28 mouse cellular contexts compared by ENCODE assay signal in the genomic region with DNA sequence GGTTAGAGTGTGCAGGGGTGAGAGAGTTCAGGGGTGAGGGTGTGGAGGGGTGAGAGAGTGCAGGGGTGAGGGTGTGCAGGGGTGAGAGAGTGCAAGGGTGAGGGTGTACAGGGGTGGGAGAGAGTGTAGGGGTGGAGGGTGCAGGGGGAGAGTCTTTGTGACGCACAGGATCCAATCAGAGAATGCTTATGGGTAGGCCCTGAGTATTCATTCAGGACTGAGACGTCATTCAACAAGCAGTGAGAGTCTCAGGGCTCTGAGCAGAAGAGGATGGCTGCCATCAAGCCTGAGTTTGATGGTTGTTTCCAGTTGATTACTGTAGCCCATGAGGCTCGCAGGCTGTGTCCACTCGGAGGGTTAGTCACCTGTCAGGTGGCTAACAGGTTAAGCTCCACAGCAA. TPM values are rescaled to one million over a fixed set of nuclear protein-coding genes. Genes with fewer than 3 reads are reported as not detected.
DNase-seq lines count a peak whose midpoint lies in the region; ATAC-seq and TF ChIP-seq lines count a peak whose summit lies in the region.
"Had no signal": no experiment of that assay in that cellular context is flagged by ENCODE, and none has a peak within 500 bp of the region (broad histone marks: within the 10 kb centered on the region; RNA-seq: fewer than 3 reads in every experiment).

No protein-coding gene starts in this region.

- no peaks in the 10 kb centered on the region; the same call in 1 of the 2 replicates for H3K79me2 ChIP-seq in MEL (ENCODE audit: control insufficient read depth, insufficient read depth, low read length, poor library complexity)

- TF ChIP-seq CTCF in MEL (IDR thresholded peaks at IDR 0.05 in 2 of 3, conservative IDR thresholded peaks at IDR 0.05 in 1 of 3; ENCODE audit: control insufficient read depth in 1 of 3, insufficient read depth in 1 of 3, low read depth in 2 of 3, low read length in 3 of 3, poor library complexity in 1 of 3, severe bottlenecking in 1 of 3), result no peak
- TF ChIP-seq CTCF in midbrain, postnatal 0 days (IDR thresholded peaks at IDR 0.05), result no peak
- TF ChIP-seq CTCF in forebrain, postnatal 0 days (IDR thresholded peaks at IDR 0.05; ENCODE audit: low read depth), result no peak

- H3K4me2 ChIP-seq in hindbrain, embryonic 11.5 days (replicated peaks; ENCODE audit: low read depth, low read length), result no peak overlapping the region
- H3K4me2 ChIP-seq in midbrain, embryonic 11.5 days, result no peak overlapping the region
- H3K4me2 ChIP-seq in midbrain, embryonic 15.5 days, result no peak overlapping the region
- H3K4me2 ChIP-seq in midbrain, postnatal 0 days (ENCODE audit: low read depth, low read length, poor library complexity, severe bottlenecking), result no peak overlapping the region
- H3K4me2 ChIP-seq in forebrain, postnatal 0 days (ENCODE audit: low read depth), result no peak overlapping the region
- H3K4me2 ChIP-seq: embryonic facial prominence, embryonic 15.5 days; forebrain, embryonic 13.5 days; heart, embryonic 11.5 days; limb, embryonic 13.5 days; liver, embryonic 11.5 days; lung, embryonic 15.5 days had no signal

- TF ChIP-seq RAD21 in MEL (IDR thresholded peaks at IDR 0.05; ENCODE audit: low read depth, low read length), result no peak

- H3K27ac ChIP-seq in hindbrain, embryonic 10.5 days, result 0 out of 2 replicates have a peak overlapping the region, but pooled peaks have one; percentile 23
- no peak overlapping the region for H3K27ac ChIP-seq in hindbrain, embryonic 11.5 days (ENCODE audit: low read depth, low read length)
- H3K27ac ChIP-seq in midbrain, embryonic 11.5 days (ENCODE audit: low read depth, low read length), result no peak overlapping the region
- H3K27ac ChIP-seq in midbrain, embryonic 15.5 days, result no peak overlapping the region
- H3K27ac ChIP-seq in MEL (ENCODE audit: control insufficient read depth, low read depth, low read length), result no peak overlapping the region
- H3K27ac ChIP-seq in midbrain, postnatal 0 days (ENCODE audit: low read depth, low read length), result 0 out of 2 replicates have a peak overlapping the region, but pooled peaks have one; percentile 26
- H3K27ac ChIP-seq in forebrain, postnatal 0 days (ENCODE audit: low read depth, low read length), result no peak overlapping the region
- H3K27ac ChIP-seq: embryonic facial prominence, embryonic 10.5 days; embryonic facial prominence, embryonic 15.5 days; forebrain, embryonic 13.5 days; limb, embryonic 13.5 days; lung, embryonic 15.5 days had no signal

- no peak for ATAC-seq in hindbrain, embryonic 11.5 days (ENCODE audit: low FRiP score)
- no peak for ATAC-seq in midbrain, embryonic 11.5 days (ENCODE audit: low FRiP score)
- no peak for ATAC-seq in midbrain, embryonic 15.5 days (replicated peaks)
- ATAC-seq in midbrain, postnatal 0 days (ENCODE audit: low FRiP score), result no peak
- ATAC-seq in forebrain, postnatal 0 days, result no peak
- ATAC-seq: activated CD4-positive, CD25-positive, alpha-beta regulatory T cell, adult 4 months; forebrain, embryonic 13.5 days; intestine, embryonic 16.5 days had no signal

- no peak for DNase-seq in hindbrain, embryonic 10.5 days (ENCODE audit: low spot score)
- DNase-seq in hindbrain, embryonic 11.5 days (ENCODE audit: low spot score), result no peak
- peak; percentile 85 for DNase-seq in midbrain, embryonic 11.5 days (ENCODE audit: low spot score, missing footprints)
- peak; percentile 35 for DNase-seq in MEL (ENCODE audit: low read depth, low spot score)
- DNase-seq in midbrain, postnatal 0 days (ENCODE audit: low spot score), result no peak
- DNase-seq in forebrain, postnatal 0 days, result no peak
- DNase-seq: adrenal gland, adult 2 months; adrenal gland, postnatal 36 days; cerebellum, adult 18-20 months; cerebellum, postnatal 25 days; gastrocnemius, postnatal 25 days; heart, adult 18-20 months; heart, postnatal 36 days; kidney, adult 9 months; kidney, postnatal 14 days; spleen, adult 18-20 months; thymus, postnatal 14 days had no signal

- H3K9ac ChIP-seq in hindbrain, embryonic 11.5 days (ENCODE audit: low read depth, low read length), result no peak overlapping the region
- no peak overlapping the region for H3K9ac ChIP-seq in midbrain, embryonic 11.5 days (ENCODE audit: low read length)
- H3K9ac ChIP-seq in midbrain, embryonic 15.5 days, result no peak overlapping the region
- no peak overlapping the region for H3K9ac ChIP-seq in MEL (ENCODE audit: control insufficient read depth, low read depth, low read length, poor library complexity, severe bottlenecking)
- no peak overlapping the region for H3K9ac ChIP-seq in midbrain, postnatal 0 days (replicated peaks; ENCODE audit: low read length, poor library complexity, severe bottlenecking)
- H3K9ac ChIP-seq in forebrain, postnatal 0 days, result no peak overlapping the region
- H3K9ac ChIP-seq: embryonic facial prominence, embryonic 15.5 days; forebrain, embryonic 13.5 days; limb, embryonic 13.5 days; lung, embryonic 15.5 days had no signal

- no peak for TF ChIP-seq POLR2A in MEL (IDR thresholded peaks at IDR 0.05; ENCODE audit: control insufficient read depth in 1 of 2, insufficient read depth in 1 of 2, low read depth in 1 of 2, low read length in 2 of 2, poor library complexity in 1 of 2)

- 60% methylated on average over 4 of the region's 4 CpGs for WGBS in hindbrain, embryonic 10.5 days
- WGBS in hindbrain, embryonic 11.5 days, result 57% methylated on average over 4 of the region's 4 CpGs
- WGBS in midbrain, embryonic 11.5 days, result 56% methylated on average over 4 of the region's 4 CpGs
- 50% methylated on average over 4 of the region's 4 CpGs for WGBS in midbrain, embryonic 15.5 days
- 62% methylated on average over 4 of the region's 4 CpGs for WGBS in midbrain, postnatal 0 days
- WGBS in forebrain, postnatal 0 days, result 41% methylated on average over 4 of the region's 4 CpGs

- peaks cover 8% of the 10 kb centered on the region; the same call in 1 of the 2 replicates for H3K9me3 ChIP-seq in hindbrain, embryonic 10.5 days
- no peaks in the 10 kb centered on the region for H3K9me3 ChIP-seq in hindbrain, embryonic 11.5 days (ENCODE audit: control insufficient read depth, low read length)
- no peaks in the 10 kb centered on the region for H3K9me3 ChIP-seq in midbrain, embryonic 11.5 days (ENCODE audit: control insufficient read depth, low read length)
- no peaks in the 10 kb centered on the region for H3K9me3 ChIP-seq in midbrain, embryonic 15.5 days
- H3K9me3 ChIP-seq in MEL (replicated peaks; ENCODE audit: insufficient read depth, low read length), result no peaks in the 10 kb centered on the region
- H3K9me3 ChIP-seq in midbrain, postnatal 0 days (ENCODE audit: low read length), result no peaks in the 10 kb centered on the region
- H3K9me3 ChIP-seq in forebrain, postnatal 0 days (ENCODE audit: low read length), result no peaks in the 10 kb centered on the region
- H3K9me3 ChIP-seq: embryonic facial prominence, embryonic 15.5 days; forebrain, embryonic 13.5 days; limb, embryonic 13.5 days; lung, embryonic 15.5 days had no signal

- H3K27me3 ChIP-seq in hindbrain, embryonic 10.5 days (ENCODE audit: insufficient read depth, poor library complexity, severe bottlenecking), result no peaks in the 10 kb centered on the region
- H3K27me3 ChIP-seq in hindbrain, embryonic 11.5 days (ENCODE audit: control insufficient read depth, insufficient read depth, low read length), result no peaks in the 10 kb centered on the region
- H3K27me3 ChIP-seq in midbrain, embryonic 11.5 days (ENCODE audit: control insufficient read depth, insufficient read depth, low read length), result no peaks in the 10 kb centered on the region
- no peaks in the 10 kb centered on the region for H3K27me3 ChIP-seq in midbrain, embryonic 15.5 days (replicated peaks)
- no peaks in the 10 kb centered on the region for H3K27me3 ChIP-seq in MEL (ENCODE audit: control insufficient read depth in 1 of 2, insufficient read depth in 2 of 2, low read length in 2 of 2)
- H3K27me3 ChIP-seq in midbrain, postnatal 0 days (ENCODE audit: insufficient read depth, low read length), result peaks cover 3% of the 10 kb centered on the region; the same call in 1 of the 2 replicates
- H3K27me3 ChIP-seq in forebrain, postnatal 0 days (ENCODE audit: insufficient read depth, low read length), result no peaks in the 10 kb centered on the region
- H3K27me3 ChIP-seq: embryonic facial prominence, embryonic 15.5 days; forebrain, embryonic 13.5 days had no signal

- no peak overlapping the region for H3K4me3 ChIP-seq in hindbrain, embryonic 10.5 days
- H3K4me3 ChIP-seq in hindbrain, embryonic 11.5 days (ENCODE audit: low read depth, low read length), result no peak overlapping the region
- H3K4me3 ChIP-seq in midbrain, embryonic 11.5 days (ENCODE audit: low read depth, low read length), result no peak overlapping the region
- H3K4me3 ChIP-seq in midbrain, embryonic 15.5 days, result no peak overlapping the region
- no peak overlapping the region for H3K4me3 ChIP-seq in MEL (ENCODE audit: control insufficient read depth in 1 of 2, insufficient read depth in 1 of 2, low read depth in 2 of 2, low read length in 2 of 2)
- H3K4me3 ChIP-seq in midbrain, postnatal 0 days (ENCODE audit: low read depth, low read length), result no peak overlapping the region
- no peak overlapping the region for H3K4me3 ChIP-seq in forebrain, postnatal 0 days (ENCODE audit: low read depth, low read length)
- H3K4me3 ChIP-seq: embryonic facial prominence, embryonic 10.5 days; embryonic facial prominence, embryonic 15.5 days; forebrain, embryonic 13.5 days; limb, embryonic 13.5 days; lung, embryonic 15.5 days had no signal

- no peak for TF ChIP-seq EP300 in MEL (IDR thresholded peaks at IDR 0.05; ENCODE audit: low read depth in 1 of 2, low read length in 2 of 2)

- no peaks in the 10 kb centered on the region for H3K36me3 ChIP-seq in hindbrain, embryonic 10.5 days
- no peaks in the 10 kb centered on the region for H3K36me3 ChIP-seq in hindbrain, embryonic 11.5 days (ENCODE audit: control insufficient read depth, insufficient read depth, low read length)
- no peaks in the 10 kb centered on the region for H3K36me3 ChIP-seq in midbrain, embryonic 11.5 days (ENCODE audit: control insufficient read depth, insufficient read depth, low read length)
- no peaks in the 10 kb centered on the region for H3K36me3 ChIP-seq in midbrain, embryonic 15.5 days (replicated peaks)
- H3K36me3 ChIP-seq in MEL (ENCODE audit: control insufficient read depth in 1 of 2, insufficient read depth in 2 of 2, low read length in 2 of 2), result no peaks in the 10 kb centered on the region
- H3K36me3 ChIP-seq in midbrain, postnatal 0 days (ENCODE audit: insufficient read depth, low read length), result no peaks in the 10 kb centered on the region
- no peaks in the 10 kb centered on the region for H3K36me3 ChIP-seq in forebrain, postnatal 0 days (ENCODE audit: insufficient read depth)
- H3K36me3 ChIP-seq: embryonic facial prominence, embryonic 10.5 days; embryonic facial prominence, embryonic 15.5 days; limb, embryonic 13.5 days; lung, embryonic 15.5 days had no signal

- peaks cover 53% of the 10 kb centered on the region for H3K4me1 ChIP-seq in hindbrain, embryonic 10.5 days (replicated peaks)
- H3K4me1 ChIP-seq in hindbrain, embryonic 11.5 days (replicated peaks; ENCODE audit: control insufficient read depth, insufficient read depth, low read length), result no peaks in the 10 kb centered on the region
- H3K4me1 ChIP-seq in midbrain, embryonic 11.5 days (ENCODE audit: control insufficient read depth, insufficient read depth, low read length), result peaks cover 9% of the 10 kb centered on the region
- peaks cover 16% of the 10 kb centered on the region for H3K4me1 ChIP-seq in midbrain, embryonic 15.5 days
- no peaks in the 10 kb centered on the region for H3K4me1 ChIP-seq in MEL (ENCODE audit: control insufficient read depth in 1 of 2, insufficient read depth in 2 of 2, low read length in 2 of 2)
- peaks cover 3% of the 10 kb centered on the region for H3K4me1 ChIP-seq in midbrain, postnatal 0 days (ENCODE audit: insufficient read depth, low read length)
- H3K4me1 ChIP-seq in forebrain, postnatal 0 days (ENCODE audit: insufficient read depth), result peaks cover 3% of the 10 kb centered on the region; the same call in 1 of the 2 replicates

RNA-seq across cellular contexts. Expression of gene Scn8a, which starts 48.4 kb away (rescaled TPM):
- polyA plus RNA-seq in hindbrain, embryonic 10.5 days (2016; fragmentation: Nextera tagmentation; extraction: Ambion mirVana), result 15.2 and 15.7 TPM in 2 replicates
- polyA plus RNA-seq in hindbrain, embryonic 11.5 days (2014; fragmentation: Nextera tagmentation; extraction: Ambion mirVana), result 12.2 and 16.4 TPM in 2 replicates
- polyA plus RNA-seq in midbrain, embryonic 11.5 days (2014; fragmentation: Nextera tagmentation; extraction: Ambion mirVana), result 11.6 and 14.9 TPM in 2 replicates
- 20.0 and 22.7 TPM in 2 replicates for polyA plus RNA-seq in midbrain, embryonic 15.5 days (2015; fragmentation: Nextera tagmentation; extraction: Ambion mirVana)
- 0.03 and 0.08 TPM in 2 replicates for total RNA-seq in MEL (2012; rRNA removed)
- polyA plus RNA-seq in MEL (2012; ENCODE audit: insufficient read depth in 1 of 2, insufficient read length in 2 of 2, low read depth in 1 of 2, low replicate concordance in 2 of 2, missing spikeins in 1 of 2), result under 1 TPM in 1 of 2 experiments, not detected in 1; 0.01 TPM
- total RNA-seq in midbrain, postnatal 0 days (2014; rRNA removed), result 31.3 and 37.7 TPM in 2 replicates
- polyA plus RNA-seq in midbrain, postnatal 0 days (2015; fragmentation: Nextera tagmentation; extraction: Ambion mirVana), result 14.1 and 22.4 TPM in 2 replicates
- total RNA-seq in forebrain, postnatal 0 days (2014; rRNA removed), result 22.1 and 26.9 TPM in 2 replicates
- polyA plus RNA-seq in forebrain, postnatal 0 days (2015; fragmentation: Nextera tagmentation; extraction: Ambion mirVana), result 11.7 and 15.5 TPM in 2 replicates
- total RNA-seq: heart, adult 18-20 months; monocyte, adult 5-6 weeks had no signal

Comparison
In these comparisons a context has a peak if more than half of its experiments do, and no peak if none do; other contexts are left out.
1. DNase-seq: peak in midbrain, embryonic 11.5 days (single experiment) and MEL (single experiment); none in hindbrain, embryonic 10.5 days (single experiment), hindbrain, embryonic 11.5 days (single experiment), midbrain, postnatal 0 days (single experiment) and forebrain, postnatal 0 days (single experiment).
2. H3K27ac ChIP-seq: peak in hindbrain, embryonic 10.5 days (single experiment) and midbrain, postnatal 0 days (single experiment); none in hindbrain, embryonic 11.5 days (single experiment), midbrain, embryonic 11.5 days (single experiment), midbrain, embryonic 15.5 days (single experiment), MEL (single experiment) and forebrain, postnatal 0 days (single experiment).
3. RNA of gene Scn8a, which starts 48.4 kb away (polyA plus RNA-seq): 20.0 to 22.7 TPM in midbrain, embryonic 15.5 days, 14.1 to 22.4 TPM in midbrain, postnatal 0 days, 12.2 to 16.4 TPM in hindbrain, embryonic 11.5 days, 11.7 to 15.5 TPM in forebrain, postnatal 0 days, 15.2 to 15.7 TPM in hindbrain, embryonic 10.5 days and 11.6 to 14.9 TPM in midbrain, embryonic 11.5 days; 0.01 TPM in MEL; every median in the first group is over 10 times any median in the second.